Mouse (Mus musculus): ENCODE measurements at regions not wholly inside any gene's neighbourhood (a gene's known extent, or its start where the extent isn't known, plus 50 kb on each side); places are given as distances from the start of the nearest gene placed in this dataset.

GRCm38 (mm10) chr8:25447900-25448299 lies 623.7 kb upstream of the Adam5 start:
- Histone ChIP-seq H3K36me3 (replicated peaks; ENCODE audit: insufficient read depth, low read length) (no peaks in the 10 kb centered on the region), H3K9me3 (ENCODE audit: low read length) (no peaks in the 10 kb centered on the region), H3K27ac (ENCODE audit: low read depth) (no peak overlapping the region), H3K27me3 (ENCODE audit: insufficient read depth, low read length) (no peaks in the 10 kb centered on the region), H3K4me2 (ENCODE audit: low read depth, low read length) (no peak overlapping the region), H3K4me1 (ENCODE audit: insufficient read depth) (peaks cover 7% of the 10 kb centered on the region), H3K4me3 (ENCODE audit: low read depth, low read length) (no peak overlapping the region), H3K9ac (replicated peaks) (no peak overlapping the region)
- 35% methylated on average over 4 of the region's 4 CpGs for WGBS (ENCODE audit: insufficient replicate concordance)
- TF ChIP-seq EP300 (IDR thresholded peaks at IDR 0.05; ENCODE audit: low read depth) (peak; percentile 22; the same call in 1 of the 2 replicates), CTCF (IDR thresholded peaks at IDR 0.05; ENCODE audit: low read depth) (no peak)
- ATAC-seq: no peak
- no peak for DNase-seq

DNA sequence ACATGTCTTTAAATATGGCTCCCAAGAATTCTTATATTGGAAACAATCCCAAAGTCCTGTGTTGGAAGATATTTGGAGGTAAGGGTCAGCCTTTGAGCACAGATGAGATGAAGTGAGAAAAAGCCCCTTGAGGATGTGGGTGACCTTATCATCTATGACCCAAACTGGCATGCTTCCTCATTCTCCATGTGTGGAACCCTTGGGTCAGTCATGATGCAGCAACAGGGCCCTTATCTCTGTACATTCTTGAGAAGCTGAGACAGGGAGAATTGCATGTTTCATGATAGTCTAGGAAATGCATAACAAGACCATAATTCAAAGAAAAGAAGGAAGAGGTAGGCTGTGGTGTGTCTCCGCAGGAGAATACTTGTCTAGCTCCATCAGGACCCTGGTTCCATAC lies 621.8 kb upstream of the Adam5 start:
- no peaks in the 10 kb centered on the region for H3K36me3 ChIP-seq (replicated peaks; ENCODE audit: insufficient read depth, low read length)
- 63% methylated on average over 1 of the region's 1 CpGs for WGBS (ENCODE audit: insufficient replicate concordance)
- DNase-seq: no peak
- TF ChIP-seq CTCF (IDR thresholded peaks at IDR 0.05; ENCODE audit: low read depth) (no peak), EP300 (IDR thresholded peaks at IDR 0.05; ENCODE audit: low read depth) (no peak)
- H3K4me3 ChIP-seq (ENCODE audit: low read depth, low read length): no peak overlapping the region
- H3K4me1 ChIP-seq (ENCODE audit: insufficient read depth): peaks cover 7% of the 10 kb centered on the region
- no peak overlapping the region for H3K27ac ChIP-seq (ENCODE audit: low read depth)
- H3K9me3 ChIP-seq (ENCODE audit: low read length): no peaks in the 10 kb centered on the region
- H3K27me3 ChIP-seq (ENCODE audit: insufficient read depth, low read length): no peaks in the 10 kb centered on the region
- no peak overlapping the region for H3K9ac ChIP-seq (replicated peaks)
- ATAC-seq: no peak
- H3K4me2 ChIP-seq (ENCODE audit: low read depth, low read length): no peak overlapping the region

DNA sequence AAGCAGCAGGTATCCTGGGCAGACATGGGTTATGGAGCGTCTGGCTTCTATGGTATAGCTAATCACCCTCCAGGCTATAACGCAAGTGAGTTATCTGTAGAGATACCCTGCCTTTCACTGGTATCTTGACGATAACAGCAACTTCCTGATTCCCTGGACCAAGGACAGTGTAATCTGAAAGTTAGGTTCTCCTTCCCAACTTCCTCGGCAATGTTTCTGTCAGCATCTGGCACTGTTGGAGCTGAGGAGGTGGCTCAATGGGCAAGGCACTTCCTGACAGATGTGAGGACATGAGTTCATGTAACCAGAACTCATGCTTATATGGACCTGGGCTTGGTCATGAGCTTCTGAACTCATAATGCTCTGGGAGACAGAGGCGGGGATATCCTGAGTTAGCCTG lies 620.9 kb upstream of the Adam5 start:
- H3K4me1 ChIP-seq (ENCODE audit: insufficient read depth): peaks cover 10% of the 10 kb centered on the region
- H3K4me3 ChIP-seq (ENCODE audit: low read depth, low read length): no peak overlapping the region
- TF ChIP-seq CTCF (IDR thresholded peaks at IDR 0.05; ENCODE audit: low read depth): no peak
- TF ChIP-seq EP300 (IDR thresholded peaks at IDR 0.05; ENCODE audit: low read depth): no peak
- H3K9me3 ChIP-seq (ENCODE audit: low read length): no peaks in the 10 kb centered on the region
- H3K4me2 ChIP-seq (ENCODE audit: low read depth, low read length): no peak overlapping the region
- H3K27me3 ChIP-seq (ENCODE audit: insufficient read depth, low read length): 0 out of 2 replicates have a peak, but pooled peaks cover 4% of the 10 kb centered on the region
- WGBS (ENCODE audit: insufficient replicate concordance): 21% methylated on average over 5 of the region's 5 CpGs
- no peaks in the 10 kb centered on the region for H3K36me3 ChIP-seq (replicated peaks; ENCODE audit: insufficient read depth, low read length)
- DNase-seq (no peak), ATAC-seq (no peak)
- no peak overlapping the region for H3K27ac ChIP-seq (ENCODE audit: low read depth)
- no peak overlapping the region for H3K9ac ChIP-seq (replicated peaks)

DNA sequence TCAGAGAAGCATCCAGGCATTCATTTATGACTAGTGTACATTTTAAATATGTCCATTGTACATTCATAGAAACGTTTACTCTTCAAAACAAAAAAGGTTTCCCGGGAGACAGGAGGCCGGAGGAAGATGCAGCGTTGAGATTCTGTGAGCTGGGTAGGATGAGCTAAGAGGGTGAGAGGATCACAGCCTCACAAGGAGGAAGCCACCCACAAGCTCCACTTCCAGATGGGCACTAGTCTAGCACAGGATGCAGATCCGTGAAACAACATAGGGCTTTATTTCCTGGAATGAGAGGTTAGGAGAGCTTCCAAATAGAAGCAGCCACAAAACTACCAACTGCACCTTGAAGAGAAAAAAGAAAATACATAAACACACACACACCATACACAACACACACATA lies 619.4 kb upstream of the Adam5 start:
- no peak overlapping the region for H3K27ac ChIP-seq (ENCODE audit: low read depth)
- H3K9me3 ChIP-seq (ENCODE audit: low read length): no peaks in the 10 kb centered on the region
- H3K9ac ChIP-seq (replicated peaks): no peak overlapping the region
- DNase-seq: no peak
- no peak for TF ChIP-seq EP300 (IDR thresholded peaks at IDR 0.05; ENCODE audit: low read depth)
- TF ChIP-seq CTCF (IDR thresholded peaks at IDR 0.05; ENCODE audit: low read depth): no peak
- no peak overlapping the region for H3K4me3 ChIP-seq (ENCODE audit: low read depth, low read length)
- H3K4me2 ChIP-seq (ENCODE audit: low read depth, low read length): no peak overlapping the region
- WGBS (ENCODE audit: insufficient replicate concordance): 73% methylated on average over 5 of the region's 5 CpGs
- H3K4me1 ChIP-seq (ENCODE audit: insufficient read depth): peaks cover 10% of the 10 kb centered on the region
- H3K27me3 ChIP-seq (ENCODE audit: insufficient read depth, low read length): 0 out of 2 replicates have a peak, but pooled peaks cover 4% of the 10 kb centered on the region
- no peak for ATAC-seq
- H3K36me3 ChIP-seq (replicated peaks; ENCODE audit: insufficient read depth, low read length): no peaks in the 10 kb centered on the region

- no peak for DNase-seq
- Histone ChIP-seq H3K4me1 (ENCODE audit: insufficient read depth) (peaks cover 6% of the 10 kb centered on the region; the same call in 1 of the 2 replicates), H3K27ac (ENCODE audit: low read depth) (no peak overlapping the region), H3K4me3 (ENCODE audit: low read depth, low read length) (no peak overlapping the region), H3K27me3 (ENCODE audit: insufficient read depth, low read length) (0 out of 2 replicates have a peak, but pooled peaks cover 4% of the 10 kb centered on the region), H3K9ac (replicated peaks) (no peak overlapping the region), H3K36me3 (replicated peaks; ENCODE audit: insufficient read depth, low read length) (no peaks in the 10 kb centered on the region), H3K4me2 (ENCODE audit: low read depth, low read length) (no peak overlapping the region), H3K9me3 (ENCODE audit: low read length) (no peaks in the 10 kb centered on the region)
- TF ChIP-seq EP300 (IDR thresholded peaks at IDR 0.05; ENCODE audit: low read depth): no peak
- TF ChIP-seq CTCF (IDR thresholded peaks at IDR 0.05; ENCODE audit: low read depth): no peak
- WGBS (ENCODE audit: insufficient replicate concordance): 25% methylated on average over 6 of the region's 6 CpGs
- no peak for ATAC-seq
Measured at GRCm38 (mm10) chr8:25441057-25441441, 616.9 kb upstream of the Adam5 start.

DNA sequence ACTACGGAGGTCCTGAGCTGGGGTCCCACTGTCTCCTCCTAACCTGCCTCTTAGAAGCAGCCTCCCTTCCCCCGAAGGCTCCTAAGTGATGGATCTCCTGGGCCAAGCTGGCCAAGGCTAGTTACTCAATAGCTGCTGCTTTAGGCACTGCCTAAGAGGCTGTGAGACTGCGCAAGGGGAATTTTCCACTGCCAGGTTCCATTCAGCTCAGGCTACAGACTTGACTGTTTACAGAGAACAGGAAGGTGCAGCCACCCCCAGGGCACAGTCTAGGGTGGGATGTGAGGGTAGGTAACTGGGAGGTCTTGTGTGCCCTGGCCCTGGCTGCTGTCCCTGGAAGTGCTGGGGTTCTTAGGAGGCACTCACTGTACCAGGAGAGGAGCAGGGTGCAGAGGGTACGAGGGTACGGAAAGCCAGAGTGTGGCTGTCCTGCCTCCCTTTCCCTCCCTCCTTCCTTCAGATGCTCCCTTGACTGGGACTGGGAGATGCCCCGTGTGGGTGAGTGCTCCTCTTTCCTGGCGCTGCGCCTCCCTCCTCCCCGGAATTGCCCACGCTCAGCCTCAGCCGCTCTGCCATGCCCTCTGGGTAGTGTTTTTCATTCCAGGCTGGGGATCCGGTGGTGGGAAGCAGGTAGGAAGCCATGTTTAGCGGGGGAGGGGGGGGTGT lies 616.4 kb upstream of the Adam5 start:
- no peak for ATAC-seq
- Histone ChIP-seq H3K9ac (replicated peaks) (no peak overlapping the region), H3K4me1 (ENCODE audit: insufficient read depth) (peaks cover 6% of the 10 kb centered on the region; the same call in 1 of the 2 replicates), H3K4me3 (ENCODE audit: low read depth, low read length) (no peak overlapping the region), H3K4me2 (ENCODE audit: low read depth, low read length) (no peak overlapping the region), H3K36me3 (replicated peaks; ENCODE audit: insufficient read depth, low read length) (no peaks in the 10 kb centered on the region), H3K27ac (ENCODE audit: low read depth) (no peak overlapping the region), H3K27me3 (ENCODE audit: insufficient read depth, low read length) (0 out of 2 replicates have a peak, but pooled peaks cover 4% of the 10 kb centered on the region), H3K9me3 (ENCODE audit: low read length) (no peaks in the 10 kb centered on the region)
- no peak for DNase-seq
- 12% methylated on average over 13 of the region's 13 CpGs for WGBS (ENCODE audit: insufficient replicate concordance)
- TF ChIP-seq EP300 (IDR thresholded peaks at IDR 0.05; ENCODE audit: low read depth) (no peak), CTCF (IDR thresholded peaks at IDR 0.05; ENCODE audit: low read depth) (no peak)

Measured in liver, postnatal 0 days (tissue).